Mouse (Mus musculus) heart, embryonic 10.5 days (tissue): ENCODE results near the gene Rras. TPM values are rescaled to one million over a fixed set of nuclear protein-coding genes. Genes with fewer than 3 reads are reported as not detected.

ENCODE experiments used
- DNase-seq: peaks from one replicate; pipeline ENCODE4 v3.0.0-alpha.2; 2017; ENCODE audit warnings: low spot score
- H3K27ac ChIP-seq: fragments of 300-500 bp; sonication (generic); 2 replicates; pipeline ENCODE4 v1.5.1; 2016; ENCODE audit warnings: mild to moderate bottlenecking
- H3K27me3 ChIP-seq: fragments of 300-500 bp; sonication (generic); 2 replicates; pipeline ENCODE4 v1.6.1; 2016; ENCODE audit warnings: mild to moderate bottlenecking; ENCODE audit not compliant: poor library complexity, insufficient read depth, severe bottlenecking
- H3K36me3 ChIP-seq: fragments of 300-500 bp; sonication (generic); 2 replicates; pipeline ENCODE4 v1.6.1; 2016; ENCODE audit warnings: mild to moderate bottlenecking, moderate library complexity
- H3K4me1 ChIP-seq: fragments of 300-500 bp; sonication (generic); 2 replicates; pipeline ENCODE4 v1.6.1; 2016; ENCODE audit warnings: mild to moderate bottlenecking
- H3K4me3 ChIP-seq: fragments of 300-500 bp; sonication (generic); 2 replicates; pipeline ENCODE4 v1.5.1; 2016; ENCODE audit warnings: mild to moderate bottlenecking, moderate library complexity
- H3K9me3 ChIP-seq: fragments of 300-500 bp; sonication (generic); 2 replicates; pipeline ENCODE4 v1.6.1; 2016; ENCODE audit warnings: mild to moderate bottlenecking, moderate library complexity
- WGBS: fragments of 180-500 bp; shearing (Covaris S2); methylation state at CpG from one replicate; pipeline ENCODE4 v1.1.7; 2016; 5-methylcytosine and 5-hydroxymethylcytosine counted together
- microRNA-seq: library from miRNA; unstranded; fragments of <30 nt; microRNA quantifications from one replicate; pipeline ENCODE4, GENCODE M21; 2017
- polyA plus RNA-seq: library from polyadenylated mRNA; unstranded; fragments of >200 nt; fragmentation: Nextera tagmentation; extraction: Ambion mirVana; gene quantifications from 2 replicates; pipeline ENCODE4 v1.2.1, GENCODE M21; 2016

Gene Rras
- polyA plus RNA-seq, 1 experiment from 2014 or later, result 50.5 TPM

DNA sequence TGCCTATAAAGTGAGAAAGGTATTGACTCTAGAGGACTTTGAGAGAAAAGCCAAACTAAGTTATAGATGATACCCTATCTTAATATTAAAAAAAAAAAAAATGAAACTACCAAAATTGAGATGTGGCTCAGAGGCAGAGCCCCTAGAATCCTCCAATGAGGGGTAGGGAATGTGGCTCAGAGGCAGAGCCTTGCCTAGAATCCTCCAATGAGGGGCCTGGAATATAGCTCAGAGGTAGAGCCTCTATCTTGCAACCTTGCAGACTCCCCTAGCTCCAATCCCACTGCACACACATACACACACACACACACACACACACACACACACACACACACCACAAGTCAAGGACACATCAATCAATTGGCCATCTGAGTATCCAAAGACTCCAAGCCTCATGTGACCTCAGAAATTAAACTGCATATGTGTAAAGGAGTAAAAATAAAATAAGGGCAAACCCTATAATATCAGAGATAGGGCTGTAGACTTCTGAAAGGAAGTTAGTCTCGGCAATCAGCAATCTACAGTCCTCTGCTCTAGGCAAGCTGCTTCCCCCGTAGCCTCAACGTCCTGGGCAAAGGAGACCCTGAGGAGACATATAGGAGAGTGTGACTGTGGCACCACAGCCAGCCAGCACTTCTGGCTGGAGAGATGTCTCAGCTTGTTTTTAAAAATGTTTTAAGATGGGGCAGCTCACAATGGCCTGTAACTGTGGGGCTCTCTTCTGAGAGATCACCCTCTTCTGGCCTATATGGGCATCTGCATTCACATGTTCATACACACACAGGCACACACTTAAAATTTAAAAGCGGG lies 49.6 kb downstream of the Rras start:
- Histone ChIP-seq H3K4me1 (peaks cover 9% of the 10 kb centered on the region), H3K4me3 (no peak overlapping the region), H3K9me3 (no peaks in the 10 kb centered on the region), H3K36me3 (0 out of 2 replicates have a peak, but pooled peaks cover 4% of the 10 kb centered on the region), H3K27ac (no peak overlapping the region), H3K27me3 (no peaks in the 10 kb centered on the region)
- no peak for DNase-seq
- 81% methylated on average over 4 of the region's 4 CpGs for WGBS

DNA sequence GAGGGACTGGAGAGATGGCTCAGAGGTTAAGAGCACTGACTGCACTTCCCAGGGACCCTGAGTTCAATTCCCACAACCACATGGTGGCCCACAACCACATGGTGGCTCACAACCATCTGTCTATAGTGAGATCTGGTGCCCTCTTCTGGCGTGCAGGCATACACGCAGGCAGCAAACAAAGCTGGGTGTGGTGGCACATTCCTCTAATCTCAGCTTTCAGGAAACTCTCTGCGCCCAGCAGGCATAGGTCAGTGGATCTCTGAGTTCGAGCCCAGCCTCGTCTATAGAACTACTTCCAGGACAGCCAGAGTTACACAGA lies 50.2 kb downstream of the Rras start:
- H3K36me3 ChIP-seq, result 0 out of 2 replicates have a peak, but pooled peaks cover 4% of the 10 kb centered on the region
- DNase-seq, result peak; percentile 80
- no peak overlapping the region for H3K27ac ChIP-seq
- H3K9me3 ChIP-seq, result no peaks in the 10 kb centered on the region
- H3K4me1 ChIP-seq, result peaks cover 9% of the 10 kb centered on the region
- WGBS, result 35% methylated on average over 5 of the region's 5 CpGs
- no peak overlapping the region for H3K4me3 ChIP-seq
- H3K27me3 ChIP-seq, result no peaks in the 10 kb centered on the region

DNA sequence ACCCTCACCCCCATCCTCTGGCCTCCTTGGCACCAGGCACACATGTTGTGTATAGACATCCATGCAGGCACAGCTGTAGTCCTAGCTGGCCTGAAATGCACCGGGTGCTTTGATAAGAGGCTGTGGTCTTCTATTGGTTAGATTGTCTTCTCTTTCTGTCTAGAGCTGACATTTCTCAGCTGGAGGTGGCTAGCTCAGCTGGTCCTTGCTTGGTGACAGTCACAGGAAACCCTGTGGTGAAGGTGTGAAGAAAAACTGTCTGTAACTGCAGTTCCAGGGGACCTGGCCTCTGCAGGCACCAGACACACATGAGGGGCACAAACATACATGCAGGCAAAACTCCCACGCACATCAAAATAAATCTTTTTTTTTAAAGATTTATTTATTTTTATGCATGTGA lies 51.9 kb downstream of the Rras start:
- Histone ChIP-seq H3K36me3 (peaks cover 17% of the 10 kb centered on the region; the same call in 1 of the 2 replicates), H3K4me1 (peaks cover 15% of the 10 kb centered on the region), H3K4me3 (no peak overlapping the region), H3K27ac (no peak overlapping the region), H3K27me3 (no peaks in the 10 kb centered on the region), H3K9me3 (no peaks in the 10 kb centered on the region)
- no peak for DNase-seq
- WGBS, result 88% methylated on average over 2 of the region's 2 CpGs

Small RNA genes within 50 kb of the gene (microRNA-seq; reads per million reads assigned to microRNA genes)
- gene Mir7054, result 1.0 reads per million

Other genes with a start within 250 kb of the Rras start
- gene Nup62, start 201.9 kb upstream of the Rras start, polyA plus RNA-seq, result 128 and 132 TPM in 2 replicates
- gene Il4i1, start 201.6 kb upstream of the Rras start, polyA plus RNA-seq, result 0.41 and 1.3 TPM in 2 replicates
- gene Atf5, start 201.3 kb upstream of the Rras start, polyA plus RNA-seq, result 1.7 and 3.3 TPM in 2 replicates
- 102 and 103 TPM in 2 replicates for gene Akt1s1, start 169.0 kb upstream of the Rras start, polyA plus RNA-seq
- 56.9 and 67.3 TPM in 2 replicates for gene Tbc1d17, start 168.9 kb upstream of the Rras start, polyA plus RNA-seq
- 28.5 and 29.7 TPM in 2 replicates for gene Pnkp, start 160.8 kb upstream of the Rras start, polyA plus RNA-seq
- gene Ptov1, start 148.2 kb upstream of the Rras start, polyA plus RNA-seq, result 258 and 316 TPM in 2 replicates
- gene Med25, start 125.2 kb upstream of the Rras start, polyA plus RNA-seq, result 90.5 and 95.6 TPM in 2 replicates
- gene Fuz, start 121.9 kb upstream of the Rras start, polyA plus RNA-seq, result 14.2 and 14.9 TPM in 2 replicates
- 73.9 and 82.1 TPM in 2 replicates for gene Ap2a1, start 88.5 kb upstream of the Rras start, polyA plus RNA-seq
- 0.25 TPM in 1 of 2 replicates, not detected in the other for gene Tsks, start 74.8 kb upstream of the Rras start, polyA plus RNA-seq
- 11.7 and 19.1 TPM in 2 replicates for gene Cpt1c, start 43.1 kb upstream of the Rras start, polyA plus RNA-seq
- 563 and 740 TPM in 2 replicates for gene Prmt1, start 31.4 kb upstream of the Rras start, polyA plus RNA-seq
- gene Irf3, start 20.3 kb upstream of the Rras start, polyA plus RNA-seq, result 61.8 and 71.1 TPM in 2 replicates
- gene Bcl2l12, start 19.2 kb upstream of the Rras start, polyA plus RNA-seq, result 44.9 and 57.9 TPM in 2 replicates
- 40.5 and 41.0 TPM in 2 replicates for gene Scaf1, start 1.6 kb upstream of the Rras start, polyA plus RNA-seq
- gene Prr12, start 34.9 kb downstream of the Rras start, polyA plus RNA-seq, result 8.8 and 13.3 TPM in 2 replicates
- 59.9 and 65.2 TPM in 2 replicates for gene Nosip, start 44.5 kb downstream of the Rras start, polyA plus RNA-seq
- 15.0 and 16.8 TPM in 2 replicates for gene Prrg2, start 44.7 kb downstream of the Rras start, polyA plus RNA-seq
- gene Rcn3, start 74.3 kb downstream of the Rras start, polyA plus RNA-seq, result 270 and 314 TPM in 2 replicates
- 7.8 and 10.2 TPM in 2 replicates for gene Fcgrt, start 85.9 kb downstream of the Rras start, polyA plus RNA-seq
- 1,266 and 1,534 TPM in 2 replicates for gene Rps11, start 106.5 kb downstream of the Rras start, polyA plus RNA-seq
- gene Rpl13a, start 110.8 kb downstream of the Rras start, polyA plus RNA-seq, result 873 and 1,060 TPM in 2 replicates
- gene Gm45713, start 118.3 kb downstream of the Rras start, polyA plus RNA-seq, result 0.36 and 0.58 TPM in 2 replicates
- gene Flt3l, start 118.5 kb downstream of the Rras start, polyA plus RNA-seq, result 2.5 and 3.1 TPM in 2 replicates
- 97.8 and 102 TPM in 2 replicates for gene Pih1d1, start 136.3 kb downstream of the Rras start, polyA plus RNA-seq
- 45.2 and 45.7 TPM in 2 replicates for gene Aldh16a1, start 136.6 kb downstream of the Rras start, polyA plus RNA-seq
- 0.76 and 1.4 TPM in 2 replicates for gene Slc17a7, start 146.0 kb downstream of the Rras start, polyA plus RNA-seq
- not detected in 2 replicates for gene Gfy, start 161.6 kb downstream of the Rras start, polyA plus RNA-seq
- gene Pth2, start 163.0 kb downstream of the Rras start, polyA plus RNA-seq, result 0.41 TPM in 1 of 2 replicates, not detected in the other
- gene Ccdc155, start 186.9 kb downstream of the Rras start, polyA plus RNA-seq, result 0.69 and 0.88 TPM in 2 replicates
- gene Dkkl1, start 194.2 kb downstream of the Rras start, polyA plus RNA-seq, result 1.2 and 1.9 TPM in 2 replicates
- 161 and 210 TPM in 2 replicates for gene Tead2, start 197.8 kb downstream of the Rras start, polyA plus RNA-seq
- 1.5 and 2.3 TPM in 2 replicates for gene Cd37, start 221.2 kb downstream of the Rras start, polyA plus RNA-seq
- 0.50 and 0.83 TPM in 2 replicates for gene Slc6a16, start 223.1 kb downstream of the Rras start, polyA plus RNA-seq